Mouse (Mus musculus): Measurements from ENCODE around the gene Hyal2. TPM values are rescaled to one million over a fixed set of nuclear protein-coding genes. Genes with fewer than 3 reads are reported as not detected.

Hyal2 gene
- 29.8 and 30.5 TPM in 2 replicates for polyA plus RNA-seq (2012; rRNA removed)

DNA sequence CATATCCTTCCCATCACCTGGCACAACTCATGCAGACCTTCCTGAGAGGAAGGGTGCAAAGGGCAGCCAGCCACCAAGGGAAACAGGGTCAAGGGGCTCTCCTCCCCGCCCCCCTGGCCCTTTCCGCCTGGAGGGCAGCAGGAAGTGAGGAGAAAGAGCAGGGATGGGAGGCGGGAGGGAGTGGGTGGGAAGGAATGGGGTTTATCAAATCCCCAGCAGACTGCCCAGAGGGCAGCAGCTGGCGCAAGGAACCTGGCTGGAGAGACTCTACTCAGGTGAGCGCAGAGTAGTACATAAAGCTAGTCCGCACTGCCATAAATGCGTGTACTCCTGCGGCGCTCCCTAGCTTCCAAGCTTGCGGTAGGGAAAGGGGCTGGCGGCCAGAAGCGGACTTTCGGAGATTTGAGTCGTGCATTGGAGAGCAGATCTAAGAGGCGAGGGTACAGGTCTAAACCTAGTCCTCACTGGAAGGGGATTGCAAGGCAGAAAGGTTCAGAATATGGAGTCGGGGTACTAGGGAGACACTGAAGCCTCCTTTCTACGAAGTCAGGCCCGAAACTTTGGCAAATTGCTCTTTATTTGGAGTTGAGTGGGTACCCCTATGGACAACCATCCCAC, at the start of gene Hyal2:
Hyal2 (plus strand) TSS at position 244 of the 618 bp plus-strand sequence.

GRCm38 (mm10) chr9:107533791-107534407, 33.8 kb upstream of the Hyal2 start, which contains the start of gene Tmem115:
TSS of gene Tmem115 (plus strand) at chr9:107533945.

DNA sequence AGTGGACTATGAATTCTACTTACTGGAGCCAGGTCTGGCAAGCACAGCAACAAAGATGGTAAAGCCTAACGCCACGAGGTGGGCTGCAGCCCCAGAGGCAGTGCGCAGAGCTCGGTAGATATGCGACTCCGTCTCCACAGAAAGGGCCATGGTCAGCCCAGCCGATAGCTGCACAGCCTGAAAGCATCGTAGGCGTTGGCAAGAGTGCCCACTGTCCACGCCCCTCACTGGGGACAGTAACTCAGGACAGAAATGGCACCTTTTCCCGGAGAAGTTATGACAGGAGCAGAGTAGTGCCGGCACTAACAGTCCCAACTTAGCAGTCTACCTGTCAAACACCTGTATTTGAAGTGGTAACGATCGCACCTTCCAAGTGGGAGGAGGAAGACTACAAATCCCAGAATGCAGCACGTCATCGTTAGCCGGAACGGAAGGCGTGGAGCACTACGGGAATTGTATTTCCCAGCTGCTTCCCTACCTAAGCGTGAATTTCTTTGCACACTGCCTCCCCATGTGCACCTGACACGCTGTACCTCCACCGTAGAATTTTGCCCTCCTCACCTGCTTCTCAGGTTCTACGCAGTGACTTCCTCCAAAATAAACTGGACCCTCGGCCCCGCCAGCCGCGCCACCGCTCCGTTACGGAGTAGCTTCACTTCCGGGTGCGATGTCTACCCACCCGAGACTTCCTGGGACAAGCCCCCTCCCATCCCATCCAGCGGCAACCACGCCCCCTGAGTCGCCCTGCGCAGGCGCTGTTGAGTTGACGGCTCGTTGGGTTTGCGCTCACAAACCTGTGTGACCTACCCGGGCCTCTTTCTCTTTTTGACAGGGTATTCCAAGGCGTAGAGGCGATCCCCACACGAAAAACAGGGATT, 26.0 kb upstream of the Hyal2 start, which contains the start of the genes Cyb561d2 and Nprl2:
Cyb561d2 (minus strand) TSS at position 720 of the 878 bp plus-strand sequence.
Nprl2 (plus strand) TSS at position 753 of the 878 bp plus-strand sequence.

DNA sequence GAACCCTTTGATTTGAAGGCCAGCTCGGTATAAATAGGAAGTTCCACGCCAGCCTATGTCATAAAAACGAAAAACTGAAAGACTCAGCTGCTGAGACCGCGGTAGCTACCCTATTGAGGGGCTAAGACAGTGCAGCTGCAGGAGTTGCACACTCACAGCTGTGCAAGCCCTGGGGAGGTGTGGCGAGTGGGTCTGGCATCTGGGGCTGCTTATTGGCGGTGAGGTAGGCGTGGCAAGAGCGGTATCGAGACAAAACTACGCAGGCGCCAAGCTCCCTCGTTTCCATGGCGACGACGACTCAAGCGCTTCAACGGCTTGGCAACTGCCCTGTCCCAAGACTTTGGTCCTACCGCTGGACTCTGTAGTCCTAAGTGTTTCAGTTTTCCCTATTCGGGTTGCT, 20.7 kb upstream of the Hyal2 start, which contains the start of gene Zmynd10:
Zmynd10 (plus strand) TSS at position 273 of the 400 bp plus-strand sequence.

GRCm38 (mm10) chr9:107551117-107551889, 16.4 kb upstream of the Hyal2 start, which contains the start of gene Rassf1:
TSS of gene Rassf1 (plus strand) at chr9:107551555.

DNA sequence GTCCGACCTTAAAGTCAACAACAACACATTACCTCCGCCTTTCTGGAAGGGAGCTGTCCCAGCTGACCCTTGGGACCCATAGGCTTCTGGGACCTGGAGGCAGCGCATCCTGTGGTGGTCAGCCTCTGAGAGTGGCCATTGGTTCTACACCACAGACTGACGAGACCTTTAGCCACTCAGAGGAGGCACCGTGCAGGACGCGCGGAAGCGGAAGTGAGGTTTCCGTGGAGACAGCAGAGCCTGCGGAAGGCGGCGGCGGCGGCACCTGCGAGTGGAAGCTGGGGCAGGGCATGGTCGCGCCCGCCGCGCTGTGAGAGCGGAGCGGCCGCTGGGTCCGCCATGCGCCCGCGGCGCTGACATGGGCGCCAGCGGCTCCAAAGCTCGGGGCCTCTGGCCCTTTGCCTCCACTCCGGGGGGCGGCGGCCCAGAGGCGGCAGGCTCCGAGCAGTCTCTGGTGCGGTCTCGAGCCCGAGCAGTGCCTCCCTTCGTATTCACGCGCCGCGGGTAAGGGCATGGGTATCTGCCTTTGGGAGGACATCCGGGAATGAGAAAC, 4.6 kb upstream of the Hyal2 start, which contains the start of gene Tusc2:
Tusc2 (plus strand) TSS at position 227 of the 553 bp plus-strand sequence.

DNA sequence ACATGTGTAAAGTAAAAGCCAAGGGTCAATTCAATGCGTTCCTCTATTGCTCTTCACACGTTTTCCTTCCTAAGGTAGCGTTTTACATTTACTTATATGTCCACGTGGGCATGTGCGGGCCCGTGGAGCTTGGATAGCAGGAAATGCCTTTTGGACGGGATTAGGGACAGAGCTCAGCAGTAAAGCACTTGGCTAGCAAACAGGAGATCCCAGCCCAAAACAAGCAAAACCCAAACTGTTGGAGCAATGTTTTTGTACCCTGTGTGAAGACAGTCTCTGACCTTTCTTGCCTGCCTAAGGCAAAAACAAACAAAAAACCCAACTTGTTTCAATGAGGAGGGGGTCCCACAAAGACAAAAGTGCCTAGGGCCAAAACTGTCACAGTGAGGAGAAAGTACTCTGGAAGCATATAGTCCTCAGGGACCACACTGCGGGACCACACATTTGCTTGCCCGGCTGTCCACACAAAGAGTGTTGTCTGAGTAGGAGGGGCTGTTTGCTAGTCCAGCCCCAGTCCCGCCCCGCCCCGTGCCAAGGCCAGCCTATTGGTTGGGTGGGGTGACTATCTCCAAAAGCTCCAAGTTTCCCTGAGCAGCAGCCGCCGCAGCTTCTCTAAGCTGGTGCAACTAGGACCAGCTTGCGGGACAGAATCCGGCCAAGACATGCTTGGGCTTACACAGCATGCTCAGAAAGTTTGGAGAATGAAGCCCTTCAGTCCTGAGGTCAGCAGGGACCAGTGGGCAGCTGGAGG, 8.8 kb downstream of the Hyal2 start, which contains the start of gene Hyal1:
Hyal1 (plus strand) TSS at position 571 of the 751 bp plus-strand sequence.

DNA sequence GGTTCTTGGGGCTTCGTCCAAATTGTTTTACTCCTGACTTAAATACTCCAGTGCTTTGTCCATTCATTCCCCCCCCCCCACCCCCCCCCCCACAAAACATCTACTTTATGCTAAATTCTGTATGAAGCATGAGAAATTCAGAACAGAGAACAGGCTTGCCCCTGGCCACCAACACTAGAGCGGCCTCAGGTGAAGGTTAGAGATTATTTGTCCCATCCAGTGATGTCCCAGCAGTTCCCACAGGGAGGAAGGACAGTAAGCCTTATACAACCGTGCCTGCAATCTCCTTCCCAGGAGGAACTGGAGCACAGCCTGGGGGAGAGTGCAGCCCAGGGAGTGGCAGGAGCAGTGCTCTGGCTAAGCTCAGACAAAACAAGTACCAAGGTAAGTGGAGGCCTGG, 10.8 kb downstream of the Hyal2 start, which contains the start of gene Naa80:
Naa80 (plus strand) TSS at position 301 of the 400 bp plus-strand sequence.

GRCm38 (mm10) chr9:107580501-107581317, 13.0 kb downstream of the Hyal2 start, which contains the start of gene Hyal3:
TSS of gene Hyal3 (plus strand) at chr9:107580818.

DNA sequence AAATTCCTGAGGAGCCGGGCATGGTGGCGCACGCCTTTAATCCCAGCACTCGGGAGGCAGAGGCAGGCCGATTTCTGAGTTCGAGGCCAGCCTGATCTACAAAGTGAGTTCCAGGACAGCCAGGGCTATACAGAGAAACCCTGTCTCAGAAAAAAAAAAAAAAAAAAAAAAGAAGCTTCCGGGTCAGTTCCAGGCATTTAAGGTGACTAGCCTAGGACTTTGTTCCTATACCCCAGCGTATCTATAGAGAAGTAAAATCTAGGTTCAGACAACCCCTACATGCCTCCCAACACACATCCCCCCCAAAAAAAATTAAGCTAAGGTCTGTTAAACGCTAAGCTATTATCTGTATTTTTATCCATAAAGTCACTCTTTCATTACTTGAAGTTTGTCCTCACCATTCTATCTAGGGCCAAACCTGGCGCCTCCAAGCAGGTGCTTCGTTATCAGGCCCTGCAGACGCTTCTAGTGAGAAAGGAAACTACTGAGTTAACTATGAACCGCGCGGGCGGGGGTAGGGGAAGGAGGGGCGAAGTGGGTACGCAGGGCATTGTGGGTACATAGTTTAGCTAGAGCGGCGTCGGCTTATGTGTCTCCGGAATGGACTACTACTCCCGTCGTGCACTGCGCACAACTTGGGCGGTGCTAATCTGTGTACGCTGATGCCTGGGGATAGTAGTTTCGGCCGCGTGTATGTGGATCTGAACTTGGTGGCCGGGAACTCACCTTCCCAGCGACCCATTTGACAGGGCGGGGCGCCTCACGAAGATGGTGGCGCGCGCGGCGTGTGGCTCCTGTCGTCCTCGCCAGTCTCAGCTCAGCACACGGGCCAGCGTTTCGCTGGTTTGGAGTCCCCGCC, 19.5 kb downstream of the Hyal2 start, which contains the start of gene Ifrd2:
Ifrd2 (plus strand) TSS at position 669 of the 859 bp plus-strand sequence.

GRCm38 (mm10) chr9:107608741-107609432, 41.1 kb downstream of the Hyal2 start, which contains the start of gene Sema3b:
TSS of gene Sema3b (minus strand) at chr9:107609229.

Other genes starting within 250 kb of the Hyal2 start
- gene Hemk1, start 229.6 kb upstream of the Hyal2 start, polyA plus RNA-seq (2012; rRNA removed) = 26.8 and 30.0 TPM in 2 replicates
- 7.0 and 8.1 TPM in 2 replicates for gene 6430571L13Rik, start 227.3 kb upstream of the Hyal2 start, polyA plus RNA-seq (2012; rRNA removed)
- gene Cacna2d2, start 168.3 kb upstream of the Hyal2 start, polyA plus RNA-seq (2012; rRNA removed) = 82.7 and 88.5 TPM in 2 replicates
- gene Tmem115, start 34.0 kb upstream of the Hyal2 start, polyA plus RNA-seq (2012; rRNA removed) = 33.6 and 34.5 TPM in 2 replicates
- 47.5 and 52.4 TPM in 2 replicates for gene Cyb561d2, start 25.8 kb upstream of the Hyal2 start, polyA plus RNA-seq (2012; rRNA removed)
- 87.7 and 93.2 TPM in 2 replicates for gene Nprl2, start 25.7 kb upstream of the Hyal2 start, polyA plus RNA-seq (2012; rRNA removed)
- gene Zmynd10, start 20.6 kb upstream of the Hyal2 start, polyA plus RNA-seq (2012; rRNA removed) = 8.9 and 9.6 TPM in 2 replicates
- gene Rassf1, start 16.4 kb upstream of the Hyal2 start, polyA plus RNA-seq (2012; rRNA removed) = 35.2 and 38.7 TPM in 2 replicates
- gene Tusc2, start 4.7 kb upstream of the Hyal2 start, polyA plus RNA-seq (2012; rRNA removed) = 96.7 and 108 TPM in 2 replicates
- gene Hyal1, start 9.0 kb downstream of the Hyal2 start, polyA plus RNA-seq (2012; rRNA removed) = 2.5 and 2.8 TPM in 2 replicates
- gene Naa80, start 10.9 kb downstream of the Hyal2 start, polyA plus RNA-seq (2012; rRNA removed) = 16.6 and 19.8 TPM in 2 replicates
- gene Hyal3, start 12.9 kb downstream of the Hyal2 start, polyA plus RNA-seq (2012; rRNA removed) = 1.2 and 1.5 TPM in 2 replicates
- gene Ifrd2, start 19.7 kb downstream of the Hyal2 start, polyA plus RNA-seq (2012; rRNA removed) = 20.6 and 24.7 TPM in 2 replicates
- 5.4 and 7.5 TPM in 2 replicates for gene Sema3b, start 41.3 kb downstream of the Hyal2 start, polyA plus RNA-seq (2012; rRNA removed)
- gene Gnai2, start 67.4 kb downstream of the Hyal2 start, polyA plus RNA-seq (2012; rRNA removed) = 382 and 399 TPM in 2 replicates
- gene Slc38a3, start 101.6 kb downstream of the Hyal2 start, polyA plus RNA-seq (2012; rRNA removed) = 87.6 and 91.9 TPM in 2 replicates
- 0.39 and 0.48 TPM in 2 replicates for gene Gnat1, start 111.8 kb downstream of the Hyal2 start, polyA plus RNA-seq (2012; rRNA removed)
- gene Sema3f, start 142.5 kb downstream of the Hyal2 start, polyA plus RNA-seq (2012; rRNA removed) = 109 and 131 TPM in 2 replicates
- gene Rbm5, start 203.1 kb downstream of the Hyal2 start, polyA plus RNA-seq (2012; rRNA removed) = 193 and 212 TPM in 2 replicates

All from central nervous system, embryonic 18 days (tissue).